Mouse (Mus musculus): ENCODE measurements around the gene Dock9. TPM values are rescaled to one million over a fixed set of nuclear protein-coding genes. Genes with fewer than 3 reads are reported as not detected.

Dock9 gene
- polyA plus RNA-seq, 1 experiment from 2014 or later = 11.2 TPM

GRCm38 (mm10) chr14:121541262-121541661, 256.4 kb downstream of the Dock9 start:
- Histone ChIP-seq H3K27ac (replicated peaks; ENCODE audit: low read depth, low read length) (no peak overlapping the region), H3K9ac (replicated peaks; ENCODE audit: low read length) (no peak overlapping the region), H3K4me1 (ENCODE audit: control insufficient read depth, insufficient read depth, low read length) (no peaks in the 10 kb centered on the region), H3K36me3 (ENCODE audit: control insufficient read depth, insufficient read depth, low read length) (peaks cover 4% of the 10 kb centered on the region; the same call in 1 of the 2 replicates), H3K4me2 (ENCODE audit: low read length) (no peak overlapping the region), H3K27me3 (ENCODE audit: control insufficient read depth, insufficient read depth, low read length) (no peaks in the 10 kb centered on the region), H3K9me3 (ENCODE audit: control insufficient read depth, low read length) (no peaks in the 10 kb centered on the region), H3K4me3 (replicated peaks; ENCODE audit: low read depth, low read length) (no peak overlapping the region)
- WGBS = 92% methylated on average over 7 of the region's 7 CpGs
- ATAC-seq (ENCODE audit: low FRiP score, low TSS enrichment) (no peak), DNase-seq (no peak)

- Histone ChIP-seq H3K9me3 (ENCODE audit: control insufficient read depth, low read length) (no peaks in the 10 kb centered on the region), H3K27ac (replicated peaks; ENCODE audit: low read depth, low read length) (no peak overlapping the region), H3K36me3 (ENCODE audit: control insufficient read depth, insufficient read depth, low read length) (no peaks in the 10 kb centered on the region), H3K4me3 (replicated peaks; ENCODE audit: low read depth, low read length) (no peak overlapping the region), H3K4me2 (ENCODE audit: low read length) (no peak overlapping the region), H3K9ac (replicated peaks; ENCODE audit: low read length) (no peak overlapping the region), H3K4me1 (ENCODE audit: control insufficient read depth, insufficient read depth, low read length) (no peaks in the 10 kb centered on the region), H3K27me3 (ENCODE audit: control insufficient read depth, insufficient read depth, low read length) (no peaks in the 10 kb centered on the region)
- ATAC-seq (ENCODE audit: low FRiP score, low TSS enrichment) (no peak), DNase-seq (no peak)
- WGBS = 95% methylated on average over 3 of the region's 3 CpGs
Measured at GRCm38 (mm10) chr14:121534501-121534900, 263.1 kb downstream of the Dock9 start.

GRCm38 (mm10) chr14:121530853-121531252, 266.8 kb downstream of the Dock9 start:
- DNase-seq (no peak), ATAC-seq (ENCODE audit: low FRiP score, low TSS enrichment) (no peak)
- H3K27ac ChIP-seq (replicated peaks; ENCODE audit: low read depth, low read length) = no peak overlapping the region
- H3K9ac ChIP-seq (replicated peaks; ENCODE audit: low read length) = no peak overlapping the region
- H3K4me2 ChIP-seq (ENCODE audit: low read length) = no peak overlapping the region
- H3K4me3 ChIP-seq (replicated peaks; ENCODE audit: low read depth, low read length) = no peak overlapping the region
- no peaks in the 10 kb centered on the region for H3K36me3 ChIP-seq (ENCODE audit: control insufficient read depth, insufficient read depth, low read length)
- H3K4me1 ChIP-seq (ENCODE audit: control insufficient read depth, insufficient read depth, low read length) = no peaks in the 10 kb centered on the region
- no peaks in the 10 kb centered on the region for H3K9me3 ChIP-seq (ENCODE audit: control insufficient read depth, low read length)
- H3K27me3 ChIP-seq (ENCODE audit: control insufficient read depth, insufficient read depth, low read length) = no peaks in the 10 kb centered on the region
- 88% methylated on average over 9 of the region's 9 CpGs for WGBS

- Histone ChIP-seq H3K27ac (replicated peaks; ENCODE audit: low read depth, low read length) (no peak overlapping the region), H3K4me3 (replicated peaks; ENCODE audit: low read depth, low read length) (no peak overlapping the region), H3K4me1 (ENCODE audit: control insufficient read depth, insufficient read depth, low read length) (no peaks in the 10 kb centered on the region), H3K9me3 (ENCODE audit: control insufficient read depth, low read length) (no peaks in the 10 kb centered on the region), H3K9ac (replicated peaks; ENCODE audit: low read length) (no peak overlapping the region), H3K36me3 (ENCODE audit: control insufficient read depth, insufficient read depth, low read length) (no peaks in the 10 kb centered on the region), H3K4me2 (ENCODE audit: low read length) (no peak overlapping the region), H3K27me3 (ENCODE audit: control insufficient read depth, insufficient read depth, low read length) (no peaks in the 10 kb centered on the region)
- 82% methylated on average over 3 of the region's 3 CpGs for WGBS
- no peak for ATAC-seq (ENCODE audit: low FRiP score, low TSS enrichment)
- DNase-seq = no peak
Measured at GRCm38 (mm10) chr14:121527883-121528282, 269.8 kb downstream of the Dock9 start.

- H3K4me3 ChIP-seq (replicated peaks; ENCODE audit: low read depth, low read length) = no peak overlapping the region
- WGBS = 75% methylated on average over 1 of the region's 1 CpGs
- H3K4me2 ChIP-seq (ENCODE audit: low read length) = no peak overlapping the region
- H3K4me1 ChIP-seq (ENCODE audit: control insufficient read depth, insufficient read depth, low read length) = no peaks in the 10 kb centered on the region
- ATAC-seq (ENCODE audit: low FRiP score, low TSS enrichment) = no peak
- H3K9ac ChIP-seq (replicated peaks; ENCODE audit: low read length) = no peak overlapping the region
- no peak for DNase-seq
- H3K36me3 ChIP-seq (ENCODE audit: control insufficient read depth, insufficient read depth, low read length) = no peaks in the 10 kb centered on the region
- H3K9me3 ChIP-seq (ENCODE audit: control insufficient read depth, low read length) = no peaks in the 10 kb centered on the region
- H3K27ac ChIP-seq (replicated peaks; ENCODE audit: low read depth, low read length) = no peak overlapping the region
- H3K27me3 ChIP-seq (ENCODE audit: control insufficient read depth, insufficient read depth, low read length) = no peaks in the 10 kb centered on the region
Measured at GRCm38 (mm10) chr14:121527201-121527600, 270.4 kb downstream of the Dock9 start.

- no peaks in the 10 kb centered on the region for H3K9me3 ChIP-seq (ENCODE audit: control insufficient read depth, low read length)
- H3K4me2 ChIP-seq (ENCODE audit: low read length) = no peak overlapping the region
- H3K27ac ChIP-seq (replicated peaks; ENCODE audit: low read depth, low read length) = no peak overlapping the region
- ATAC-seq (ENCODE audit: low FRiP score, low TSS enrichment) (no peak), DNase-seq (no peak)
- H3K4me3 ChIP-seq (replicated peaks; ENCODE audit: low read depth, low read length) = no peak overlapping the region
- H3K36me3 ChIP-seq (ENCODE audit: control insufficient read depth, insufficient read depth, low read length) = no peaks in the 10 kb centered on the region
- H3K27me3 ChIP-seq (ENCODE audit: control insufficient read depth, insufficient read depth, low read length) = no peaks in the 10 kb centered on the region
- no peak overlapping the region for H3K9ac ChIP-seq (replicated peaks; ENCODE audit: low read length)
- no peaks in the 10 kb centered on the region for H3K4me1 ChIP-seq (ENCODE audit: control insufficient read depth, insufficient read depth, low read length)
- WGBS = 90% methylated on average over 4 of the region's 4 CpGs
Measured at GRCm38 (mm10) chr14:121521709-121522108, 275.9 kb downstream of the Dock9 start.

- H3K27ac ChIP-seq (replicated peaks; ENCODE audit: low read depth, low read length) = no peak overlapping the region
- no peaks in the 10 kb centered on the region for H3K4me1 ChIP-seq (ENCODE audit: control insufficient read depth, insufficient read depth, low read length)
- WGBS = 88% methylated on average over 5 of the region's 5 CpGs
- H3K4me3 ChIP-seq (replicated peaks; ENCODE audit: low read depth, low read length) = no peak overlapping the region
- DNase-seq (no peak), ATAC-seq (ENCODE audit: low FRiP score, low TSS enrichment) (no peak)
- no peaks in the 10 kb centered on the region for H3K27me3 ChIP-seq (ENCODE audit: control insufficient read depth, insufficient read depth, low read length)
- H3K9ac ChIP-seq (replicated peaks; ENCODE audit: low read length) = no peak overlapping the region
- H3K4me2 ChIP-seq (ENCODE audit: low read length) = no peak overlapping the region
- H3K9me3 ChIP-seq (ENCODE audit: control insufficient read depth, low read length) = no peaks in the 10 kb centered on the region
- no peaks in the 10 kb centered on the region for H3K36me3 ChIP-seq (ENCODE audit: control insufficient read depth, insufficient read depth, low read length)
Measured at GRCm38 (mm10) chr14:121516881-121517280, 280.8 kb downstream of the Dock9 start.

- H3K9me3 ChIP-seq (ENCODE audit: control insufficient read depth, low read length) = no peaks in the 10 kb centered on the region
- peaks cover 16% of the 10 kb centered on the region for H3K27me3 ChIP-seq (ENCODE audit: control insufficient read depth, insufficient read depth, low read length)
- H3K9ac ChIP-seq (replicated peaks; ENCODE audit: low read length) = no peak overlapping the region
- H3K4me2 ChIP-seq (ENCODE audit: low read length) = no peak overlapping the region
- no peaks in the 10 kb centered on the region for H3K36me3 ChIP-seq (ENCODE audit: control insufficient read depth, insufficient read depth, low read length)
- H3K4me3 ChIP-seq (replicated peaks; ENCODE audit: low read depth, low read length) = no peak overlapping the region
- H3K4me1 ChIP-seq (ENCODE audit: control insufficient read depth, insufficient read depth, low read length) = no peaks in the 10 kb centered on the region
- 71% methylated on average over 2 of the region's 2 CpGs for WGBS
- H3K27ac ChIP-seq (replicated peaks; ENCODE audit: low read depth, low read length) = no peak overlapping the region
- DNase-seq (no peak), ATAC-seq (ENCODE audit: low FRiP score, low TSS enrichment) (no peak)
Measured at GRCm38 (mm10) chr14:121508929-121509328, 288.7 kb downstream of the Dock9 start.

- H3K4me3 ChIP-seq (replicated peaks; ENCODE audit: low read depth, low read length) = no peak overlapping the region
- H3K27ac ChIP-seq (replicated peaks; ENCODE audit: low read depth, low read length) = no peak overlapping the region
- no peak for DNase-seq
- ATAC-seq (ENCODE audit: low FRiP score, low TSS enrichment) = no peak
- H3K4me2 ChIP-seq (ENCODE audit: low read length) = no peak overlapping the region
- no peaks in the 10 kb centered on the region for H3K36me3 ChIP-seq (ENCODE audit: control insufficient read depth, insufficient read depth, low read length)
- no peak overlapping the region for H3K9ac ChIP-seq (replicated peaks; ENCODE audit: low read length)
- no peaks in the 10 kb centered on the region for H3K9me3 ChIP-seq (ENCODE audit: control insufficient read depth, low read length)
- H3K27me3 ChIP-seq (ENCODE audit: control insufficient read depth, insufficient read depth, low read length) = peaks cover 18% of the 10 kb centered on the region
- no peaks in the 10 kb centered on the region for H3K4me1 ChIP-seq (ENCODE audit: control insufficient read depth, insufficient read depth, low read length)
- WGBS = 25% methylated on average over 6 of the region's 6 CpGs
Measured at GRCm38 (mm10) chr14:121506336-121506735, 291.3 kb downstream of the Dock9 start.

All from midbrain, embryonic 14.5 days (tissue).